Mouse (Mus musculus): ENCODE data around the gene Aif1. TPM values are rescaled to one million over a fixed set of nuclear protein-coding genes. Genes with fewer than 3 reads are reported as not detected.

Gene Aif1
- total and polyA plus RNA-seq, 3 experiments: 0.42 to 0.45 TPM; not detected in 1

DNA sequence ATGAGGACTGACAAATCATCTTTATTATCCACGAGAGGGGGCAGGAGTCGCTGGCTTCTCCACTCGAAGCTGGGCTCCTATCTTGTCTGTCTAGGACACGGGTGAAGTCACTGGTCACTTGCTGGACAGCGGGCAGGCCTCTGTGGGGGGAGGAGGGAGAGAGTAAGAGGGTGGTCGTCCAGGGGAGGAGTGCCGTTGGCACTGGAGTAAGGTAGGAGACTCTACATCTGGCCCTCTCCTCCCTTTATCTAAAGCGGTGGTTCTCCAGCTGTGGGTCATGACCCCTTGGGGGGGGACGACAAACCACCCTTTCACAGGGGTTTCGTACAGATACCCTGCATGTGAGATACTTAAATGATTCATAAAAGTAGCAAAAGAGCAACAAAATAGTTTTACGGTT lies 46.9 kb downstream of the Aif1 start:
- no peak for DNase-seq (ENCODE audit: low read depth, low spot score)
- Histone ChIP-seq H3K36me3 (ENCODE audit: control insufficient read depth in 1 of 2, insufficient read depth in 2 of 2, low read length in 2 of 2) (peaks cover 0 to 12% of the 10 kb centered on the region in 2 experiments; a peak in 2 of 4 replicates), H3K4me3 (ENCODE audit: control insufficient read depth in 1 of 2, insufficient read depth in 1 of 2, low read depth in 2 of 2, low read length in 2 of 2) (no peak overlapping the region), H3K79me2 (ENCODE audit: control insufficient read depth, insufficient read depth, low read length, poor library complexity) (peaks cover 22% of the 10 kb centered on the region), H3K27ac (ENCODE audit: control insufficient read depth, low read depth, low read length) (no peak overlapping the region), H3K9me3 (replicated peaks; ENCODE audit: insufficient read depth, low read length) (no peaks in the 10 kb centered on the region), H3K27me3 (ENCODE audit: control insufficient read depth in 1 of 2, insufficient read depth in 2 of 2, low read length in 2 of 2) (no peaks in the 10 kb centered on the region), H3K4me1 (ENCODE audit: control insufficient read depth in 1 of 2, insufficient read depth in 2 of 2, low read length in 2 of 2) (peaks cover 6 to 11% of the 10 kb centered on the region in 2 experiments), H3K9ac (ENCODE audit: control insufficient read depth, low read depth, low read length, poor library complexity, severe bottlenecking) (no peak overlapping the region)
- TF ChIP-seq RAD21 (IDR thresholded peaks at IDR 0.05; ENCODE audit: low read depth, low read length) (no peak), UBTF (IDR thresholded peaks at IDR 0.05; ENCODE audit: borderline replicate concordance, insufficient read depth, low read depth, low read length) (no peak), RCOR1 (IDR thresholded peaks at IDR 0.05; ENCODE audit: low read depth, low read length) (no peak), MYC (IDR thresholded peaks at IDR 0.05; ENCODE audit: low read depth, low read length) (no peak), EP300 (IDR thresholded peaks at IDR 0.05; ENCODE audit: low read depth in 1 of 2, low read length in 2 of 2) (no peak), MYB (IDR thresholded peaks at IDR 0.05; ENCODE audit: low read depth, low read length) (no peak), NELFE (IDR thresholded peaks at IDR 0.05; ENCODE audit: low read depth, low read length) (no peak), HCFC1 (IDR thresholded peaks at IDR 0.05; ENCODE audit: low read depth, low read length) (no peak), ETS1 (IDR thresholded peaks at IDR 0.05; ENCODE audit: low read depth, low read length) (no peak), CTCF (IDR thresholded peaks at IDR 0.05 in 2 of 3, conservative IDR thresholded peaks at IDR 0.05 in 1 of 3; ENCODE audit: control insufficient read depth in 1 of 3, insufficient read depth in 1 of 3, low read depth in 2 of 3, low read length in 3 of 3, poor library complexity in 1 of 3, severe bottlenecking in 1 of 3) (no peak)

DNA sequence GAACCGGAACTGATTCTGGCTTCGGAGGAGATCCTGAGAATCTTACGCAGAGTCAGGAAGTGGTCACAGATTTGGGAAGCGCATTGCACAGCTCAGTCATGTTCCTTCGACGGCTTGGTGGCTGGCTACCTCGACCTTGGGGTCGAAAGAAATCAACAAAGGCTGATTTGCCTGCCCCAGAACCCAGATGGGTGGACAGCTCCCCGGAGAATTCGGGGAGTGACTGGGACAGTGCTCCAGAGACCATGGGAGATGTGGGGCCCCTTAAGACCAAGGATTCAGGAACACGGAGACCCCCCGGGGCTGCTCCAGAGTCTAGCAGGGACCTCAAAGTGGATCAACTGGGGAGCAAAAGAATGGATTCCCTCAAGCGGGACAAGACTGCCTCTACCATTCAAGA lies 48.9 kb downstream of the Aif1 start:
- H3K36me3 ChIP-seq (ENCODE audit: control insufficient read depth in 1 of 2, insufficient read depth in 2 of 2, low read length in 2 of 2): peaks cover 0 to 10% of the 10 kb centered on the region in 2 experiments; a peak in 2 of 4 replicates
- peak overlapping the region; percentile 83 for H3K9ac ChIP-seq (ENCODE audit: control insufficient read depth, low read depth, low read length, poor library complexity, severe bottlenecking)
- no peaks in the 10 kb centered on the region for H3K27me3 ChIP-seq (ENCODE audit: control insufficient read depth in 1 of 2, insufficient read depth in 2 of 2, low read length in 2 of 2)
- H3K4me1 ChIP-seq (ENCODE audit: control insufficient read depth in 1 of 2, insufficient read depth in 2 of 2, low read length in 2 of 2): peaks cover 6 to 8% of the 10 kb centered on the region in 2 experiments; a peak in 3 of 4 replicates
- no peak for DNase-seq (ENCODE audit: low read depth, low spot score)
- peak overlapping the region; percentile 90 to 99 for H3K4me3 ChIP-seq (ENCODE audit: control insufficient read depth in 1 of 2, insufficient read depth in 1 of 2, low read depth in 2 of 2, low read length in 2 of 2)
- no peaks in the 10 kb centered on the region for H3K9me3 ChIP-seq (replicated peaks; ENCODE audit: insufficient read depth, low read length)
- TF ChIP-seq HCFC1 (IDR thresholded peaks at IDR 0.05; ENCODE audit: low read depth, low read length) (peak; percentile 28; the same call in 1 of the 2 replicates), POLR2AphosphoS5 (IDR thresholded peaks at IDR 0.05; ENCODE audit: borderline replicate concordance, low read depth, low read length) (no peak), MAZ (IDR thresholded peaks at IDR 0.05; ENCODE audit: low read depth, low read length) (no peak), ZMIZ1 (IDR thresholded peaks at IDR 0.05; ENCODE audit: low read depth, low read length) (no peak), ELF1 (IDR thresholded peaks at IDR 0.05; ENCODE audit: low read depth, low read length) (peak; percentile 12; the same call in 1 of the 2 replicates), USF1 (IDR thresholded peaks at IDR 0.05; ENCODE audit: low read depth, low read length) (no peak)
- H3K27ac ChIP-seq (ENCODE audit: control insufficient read depth, low read depth, low read length): peak overlapping the region; percentile 78; the same call in 1 of the 2 replicates
- H3K79me2 ChIP-seq (ENCODE audit: control insufficient read depth, insufficient read depth, low read length, poor library complexity): peaks cover 26% of the 10 kb centered on the region
